Mouse (Mus musculus): ENCODE data around the gene Pon3. TPM values are rescaled to one million over a fixed set of nuclear protein-coding genes. Genes with fewer than 3 reads are reported as not detected.
"Not testable (repeated sequence)": the region's sequence is repeated elsewhere in the genome, so short reads cannot be mapped to it uniquely, and the experiment has no call there.

The Pon3 gene
- total RNA-seq, 2 experiments from 2014 or later = 17.0 to 17.6 TPM

DNA sequence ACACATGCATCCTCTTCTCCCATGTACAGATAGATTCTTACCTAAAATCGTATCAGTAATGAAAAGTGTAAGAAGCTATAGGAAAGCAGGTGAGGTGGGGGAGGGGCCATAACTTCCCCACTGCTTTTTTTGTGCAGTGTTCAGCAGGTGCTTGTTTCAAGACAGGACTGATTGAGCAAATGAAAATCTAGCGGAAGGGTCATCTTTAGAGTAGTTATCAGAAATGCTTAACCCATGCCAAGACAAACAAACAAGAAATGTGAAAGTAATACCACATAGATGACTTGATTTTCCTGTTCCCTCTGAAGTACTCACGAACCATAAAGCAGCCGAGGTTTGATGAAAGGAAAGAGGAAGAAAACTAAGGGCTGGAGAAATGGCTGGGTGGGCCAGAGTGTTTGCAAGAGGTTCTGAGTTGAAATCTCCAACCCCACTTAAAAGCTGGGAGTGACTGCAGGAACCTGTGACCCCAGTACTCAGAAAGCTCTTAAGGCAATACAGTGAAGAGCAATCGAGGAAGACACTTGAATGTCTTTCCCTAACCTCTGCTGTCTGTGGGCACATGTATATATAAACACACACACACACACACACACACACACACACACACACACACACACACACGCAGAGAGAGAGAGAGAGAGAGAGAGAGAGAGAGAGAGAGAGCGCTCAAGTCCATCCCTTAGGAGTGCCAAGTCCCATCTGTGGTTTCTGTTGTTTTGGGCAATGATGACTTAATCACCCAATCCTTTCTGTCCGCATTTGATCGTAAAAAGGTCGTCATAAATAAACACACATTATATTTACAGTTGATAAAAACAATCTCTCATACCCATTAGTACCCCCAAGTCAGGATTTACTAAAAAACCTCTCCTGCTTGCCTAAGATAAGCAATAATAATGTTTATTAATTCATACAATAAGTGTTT is 6.5 kb upstream of the Pon3 start:
- ATAC-seq (replicated peaks; ENCODE audit: poor library complexity, severe bottlenecking) = no peak

DNA sequence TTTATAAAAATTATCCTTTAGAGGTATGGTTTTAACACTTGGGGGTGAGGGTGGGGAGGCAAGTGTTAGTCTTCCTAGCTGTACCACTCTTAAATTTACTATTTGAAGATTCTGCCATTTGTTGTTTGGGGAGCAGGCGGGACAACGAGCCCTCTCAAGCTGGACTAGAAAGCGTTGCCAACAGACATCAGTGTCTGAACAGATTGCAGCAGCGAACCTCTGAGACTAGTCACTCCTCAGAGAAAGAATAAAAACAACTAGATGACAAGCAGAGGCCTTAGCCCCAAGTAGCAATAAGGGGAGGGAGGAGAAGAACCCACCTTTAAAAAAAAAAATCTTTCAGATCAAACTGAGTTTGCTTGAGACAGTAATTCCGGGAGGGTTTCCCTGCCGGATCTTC is 795 bp downstream of the Pon3 start:
- ATAC-seq (replicated peaks; ENCODE audit: poor library complexity, severe bottlenecking) = no peak

DNA sequence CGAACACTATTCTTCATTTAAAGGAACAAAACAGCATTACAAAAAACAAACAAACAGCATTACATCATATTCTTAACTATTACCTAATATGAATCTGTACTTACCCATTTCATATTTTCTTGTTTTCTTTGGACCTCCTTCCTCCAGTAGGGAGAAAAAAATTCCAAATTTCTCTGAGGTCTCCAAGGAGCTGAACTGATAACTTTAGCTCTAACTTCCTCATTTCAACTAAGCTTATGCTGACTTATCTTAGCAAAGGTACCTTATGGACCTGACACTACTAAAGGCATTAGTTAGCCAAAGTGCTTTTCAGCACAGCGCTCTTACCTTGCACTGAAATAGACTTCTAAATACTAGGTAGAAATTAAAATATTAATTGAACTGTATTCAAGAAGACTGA is 1.2 kb downstream of the Pon3 start:
- no peak; the same call in 1 of the 2 replicates for ATAC-seq (replicated peaks; ENCODE audit: poor library complexity, severe bottlenecking)

DNA sequence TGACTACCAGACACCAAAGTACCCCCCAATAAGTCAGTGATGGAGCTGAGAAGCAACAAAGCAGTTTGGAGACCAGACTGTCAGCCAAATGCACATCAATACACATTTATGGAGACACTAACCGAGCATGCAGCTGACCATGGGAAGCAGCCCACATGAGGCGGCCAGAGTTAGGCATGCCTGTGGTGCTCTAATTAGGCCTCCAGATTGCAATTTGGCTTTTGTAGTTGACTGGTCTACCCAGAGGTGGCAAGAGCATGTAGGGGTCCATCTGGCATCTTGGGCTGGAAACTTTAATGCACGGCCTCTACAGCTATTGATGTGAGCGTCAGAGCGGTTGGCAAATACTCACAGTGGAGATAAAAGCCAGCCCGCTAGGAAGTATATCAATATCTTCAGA is 10.2 kb downstream of the Pon3 start:
- no peak for ATAC-seq (replicated peaks; ENCODE audit: poor library complexity, severe bottlenecking)

DNA sequence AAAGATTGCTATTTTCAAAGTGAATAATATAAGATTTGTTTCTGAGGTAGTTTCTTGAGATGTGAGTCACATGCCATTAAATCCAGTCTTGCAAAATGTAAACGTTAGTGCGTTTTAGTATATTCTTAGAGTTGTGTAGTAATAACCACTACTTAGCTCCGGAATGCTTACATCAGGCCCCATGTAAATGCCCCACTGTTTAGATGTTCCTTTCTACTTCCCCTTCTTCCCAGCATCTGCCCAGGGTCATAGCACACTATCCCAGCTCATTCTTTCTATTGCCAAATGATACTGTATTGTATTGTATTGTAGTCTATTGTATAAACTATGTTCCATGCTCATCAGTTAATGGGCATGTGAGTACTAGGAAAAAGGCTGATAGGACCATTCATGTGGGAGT is 17.3 kb downstream of the Pon3 start:
- ATAC-seq (replicated peaks; ENCODE audit: poor library complexity, severe bottlenecking) = peak; percentile 73

DNA sequence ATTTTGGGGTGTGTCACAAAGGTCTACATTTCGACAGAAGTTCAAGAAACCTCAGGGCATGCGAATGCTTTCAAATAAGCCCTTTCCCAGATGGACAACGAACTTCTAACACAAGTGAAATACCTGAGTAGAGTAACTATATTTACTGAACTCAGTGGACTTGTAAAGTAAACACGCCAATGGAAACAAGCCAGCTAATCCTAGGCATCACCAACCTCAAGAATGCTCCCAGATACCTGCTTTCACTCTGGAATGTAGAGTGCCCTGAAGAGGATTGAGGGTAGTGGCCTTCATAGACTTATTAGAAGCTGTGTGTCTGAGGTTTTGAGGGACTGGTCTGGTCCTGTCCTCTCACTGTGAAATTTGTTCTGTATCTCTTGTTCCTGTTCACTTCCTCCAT is 18.6 kb downstream of the Pon3 start:
- ATAC-seq (replicated peaks; ENCODE audit: poor library complexity, severe bottlenecking) = no peak

DNA sequence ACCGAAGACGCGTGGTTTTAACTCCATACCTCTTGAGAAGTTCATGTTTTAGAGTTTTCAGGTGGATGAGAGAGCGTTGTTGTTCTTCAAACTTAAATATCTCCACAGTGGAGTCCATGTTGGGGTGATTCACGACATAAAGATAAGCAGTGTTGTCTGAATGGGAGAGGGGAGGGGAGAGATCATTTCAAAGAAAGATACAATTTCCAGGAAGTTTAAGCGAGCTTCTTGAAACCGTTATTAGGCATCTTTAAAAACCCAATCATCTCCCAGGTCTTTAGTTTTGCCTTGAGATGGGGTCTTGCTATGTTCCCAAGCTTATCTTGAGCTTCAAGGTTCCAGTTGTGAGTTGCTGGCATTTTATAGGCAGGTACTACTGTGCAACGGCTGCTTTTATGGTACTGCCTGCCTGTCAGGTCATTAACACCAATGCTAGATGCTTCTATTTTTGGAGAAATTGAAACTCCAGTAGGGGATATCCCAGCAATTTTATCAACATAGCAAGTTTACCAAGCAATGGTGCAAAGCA is 19.2 kb downstream of the Pon3 start:
- no peak for ATAC-seq (replicated peaks; ENCODE audit: poor library complexity, severe bottlenecking)

DNA sequence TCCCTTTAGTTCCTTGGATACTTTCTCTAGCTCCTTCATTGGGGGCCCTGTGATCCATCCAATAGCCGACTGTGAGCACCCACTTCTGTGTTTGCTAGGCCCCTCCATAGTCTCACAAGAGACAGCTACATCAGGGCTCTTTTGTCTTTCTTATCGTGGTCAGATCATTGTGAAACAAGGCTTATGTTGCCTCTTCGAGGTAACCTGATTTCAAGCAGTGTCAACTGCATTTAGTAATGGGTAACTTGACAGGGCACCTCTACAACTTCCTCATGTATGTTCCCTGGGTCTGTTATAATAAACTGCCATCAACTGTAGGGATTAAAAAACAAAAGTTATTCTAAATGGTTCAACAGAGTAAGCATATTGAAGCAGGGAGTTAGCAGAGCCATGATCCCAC is 21.5 kb downstream of the Pon3 start:
- peak; percentile 76 for ATAC-seq (replicated peaks; ENCODE audit: poor library complexity, severe bottlenecking)

DNA sequence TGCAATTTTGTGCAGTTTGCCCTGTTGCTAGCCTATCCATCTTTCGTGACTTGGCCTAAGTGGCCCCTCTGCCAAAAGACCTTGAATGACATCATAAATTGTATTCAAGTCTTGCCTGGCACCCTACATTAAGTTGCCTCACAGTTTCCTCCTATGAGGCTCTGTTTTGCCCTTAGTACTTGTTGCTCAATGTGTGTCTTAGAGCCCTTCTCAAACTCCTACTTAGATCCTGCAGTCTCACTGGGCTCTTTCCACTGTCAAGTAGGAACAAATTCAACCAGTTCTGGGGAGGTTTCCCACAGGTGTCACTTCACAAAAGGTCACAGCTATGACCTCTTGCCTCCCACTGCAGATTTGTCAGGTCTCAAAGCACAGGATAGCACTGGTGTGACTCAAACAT is 22.3 kb downstream of the Pon3 start:
- ATAC-seq (replicated peaks; ENCODE audit: poor library complexity, severe bottlenecking) = peak; percentile 75

DNA sequence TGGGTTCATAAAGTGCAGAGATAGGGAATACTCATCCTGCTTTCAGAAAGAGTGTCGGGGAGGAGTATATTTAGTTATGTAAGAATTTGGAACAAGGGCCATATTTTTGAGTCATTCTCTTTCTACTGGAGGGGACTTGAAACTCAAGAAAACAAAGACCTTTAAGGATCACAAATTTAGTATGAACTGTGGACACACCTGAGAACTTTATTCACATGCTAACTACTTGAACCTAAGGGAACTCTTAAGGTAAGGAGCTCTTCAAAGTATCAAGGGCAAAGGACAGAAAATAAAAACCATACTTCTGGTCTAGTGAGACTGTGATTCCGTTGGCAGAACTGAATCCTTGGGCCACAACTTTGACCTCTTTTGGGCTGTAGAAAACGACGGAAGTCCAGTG is 24.1 kb downstream of the Pon3 start:
- no peak for ATAC-seq (replicated peaks; ENCODE audit: poor library complexity, severe bottlenecking)

DNA sequence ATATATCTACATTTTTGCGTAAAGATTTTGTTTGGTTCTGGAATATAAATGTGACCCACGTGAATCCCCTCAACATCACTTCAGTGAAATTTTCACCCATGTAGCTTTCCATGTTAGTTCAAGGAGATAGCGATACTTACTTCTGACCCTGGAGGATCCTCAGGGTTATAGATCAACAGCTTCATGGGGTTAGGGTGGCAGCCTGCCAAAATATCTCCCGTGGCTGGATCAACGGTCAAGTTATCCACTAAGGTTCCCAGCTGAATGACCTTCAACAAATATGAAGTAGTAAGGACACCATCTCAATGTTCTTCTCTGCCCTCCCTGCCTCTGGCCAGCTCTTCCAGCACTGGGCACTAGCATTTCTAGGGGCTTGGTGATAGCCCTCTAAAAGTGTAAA is 25.8 kb downstream of the Pon3 start:
- no peak for ATAC-seq (replicated peaks; ENCODE audit: poor library complexity, severe bottlenecking)

DNA sequence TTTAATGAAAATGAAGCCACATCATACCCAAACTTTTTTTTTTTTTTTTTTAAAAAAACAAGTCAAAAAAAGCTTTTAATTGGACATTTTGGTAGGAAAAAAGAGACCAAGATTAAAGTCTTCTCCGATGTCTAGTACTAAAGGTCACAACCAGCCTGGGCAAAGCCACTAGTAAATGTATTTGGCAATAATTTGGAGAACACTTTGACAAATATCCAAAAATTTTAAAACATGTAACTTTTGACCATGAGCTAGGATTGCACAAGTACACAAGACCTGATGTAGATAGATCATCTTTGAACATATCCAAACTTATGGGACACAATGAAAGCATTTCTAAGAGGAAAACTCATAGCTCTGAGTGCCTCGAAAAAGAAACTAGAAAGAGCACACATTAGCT is 32.5 kb downstream of the Pon3 start:
- not testable (repeated sequence) for ATAC-seq (replicated peaks; ENCODE audit: poor library complexity, severe bottlenecking)

DNA sequence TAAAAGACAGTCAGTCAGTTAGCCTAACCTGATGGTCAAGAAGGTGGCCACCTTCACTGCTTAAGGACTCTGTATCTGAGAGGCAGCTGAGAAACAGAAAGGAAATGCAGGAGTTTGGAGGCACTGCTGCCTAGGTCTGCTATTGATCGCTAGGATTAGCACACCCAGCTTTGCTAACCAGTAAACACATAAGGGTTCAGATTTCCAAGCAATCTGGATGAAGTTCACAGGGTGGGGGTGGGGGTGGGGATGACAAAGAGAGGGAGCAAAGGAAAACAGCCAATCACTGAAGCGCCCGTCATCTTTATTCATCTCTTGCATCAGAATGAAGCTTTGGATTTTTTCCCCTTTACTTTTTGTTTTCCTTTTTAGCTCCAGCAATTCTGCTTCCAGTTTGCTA is 34.0 kb downstream of the Pon3 start:
- no peak for ATAC-seq (replicated peaks; ENCODE audit: poor library complexity, severe bottlenecking)

DNA sequence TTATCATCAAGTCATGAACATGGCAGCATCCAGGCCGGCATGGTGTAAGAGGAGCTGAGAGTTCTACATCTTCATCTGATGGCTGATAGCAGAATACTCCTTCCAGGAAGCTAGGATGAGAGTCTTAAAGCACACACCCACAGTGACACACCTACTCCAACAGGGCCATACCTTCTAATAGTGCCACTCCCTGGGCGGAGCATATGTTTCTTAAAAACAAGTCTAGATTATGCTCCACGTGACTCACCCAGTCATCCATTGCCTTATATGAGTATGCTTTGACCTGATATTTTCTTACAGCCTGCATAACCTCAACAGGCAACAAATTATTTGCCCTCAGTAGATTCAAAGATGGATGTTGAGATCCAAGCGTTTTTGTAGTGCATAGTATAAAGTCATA is 37.9 kb downstream of the Pon3 start:
- ATAC-seq (replicated peaks; ENCODE audit: poor library complexity, severe bottlenecking) = no peak

DNA sequence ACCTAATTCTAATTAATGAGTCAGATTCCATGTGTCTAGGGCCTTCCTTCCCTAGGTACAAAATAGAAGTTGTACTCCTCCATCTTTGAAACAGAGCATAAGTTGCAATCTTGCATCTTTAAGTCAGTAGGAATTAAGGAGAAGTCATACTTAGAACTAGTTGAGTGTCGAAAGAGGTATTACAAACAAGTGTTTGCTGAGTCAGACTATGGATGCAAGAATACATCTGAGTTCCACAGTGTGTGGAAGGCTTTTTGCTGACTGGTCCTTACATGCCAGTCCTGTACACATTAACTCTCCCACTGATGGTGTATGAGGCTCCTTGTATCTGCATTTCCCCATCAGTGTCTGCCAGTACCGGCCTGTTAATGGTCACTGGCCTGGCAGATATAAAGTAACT is 48.3 kb downstream of the Pon3 start:
- peak; percentile 30 for ATAC-seq (replicated peaks; ENCODE audit: poor library complexity, severe bottlenecking)

DNA sequence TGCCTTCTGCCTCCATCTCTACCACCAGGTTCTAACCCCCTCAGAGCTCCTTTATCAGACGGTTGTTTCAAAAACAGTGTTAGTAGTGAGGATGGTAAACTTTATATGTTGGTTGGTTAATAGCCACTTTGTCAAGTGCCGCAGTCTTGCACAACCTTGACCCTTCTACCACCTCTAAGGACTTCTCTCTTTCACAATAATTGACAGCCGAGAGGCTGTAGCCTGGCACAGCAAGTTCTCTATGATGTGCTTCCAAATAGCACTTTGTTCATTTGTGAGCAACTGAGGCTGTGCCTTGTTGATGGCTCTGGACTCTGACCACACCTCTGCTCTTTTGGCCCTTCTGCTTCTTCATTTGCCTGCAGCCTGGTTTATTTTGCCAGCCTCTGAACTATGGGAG is 56.2 kb downstream of the Pon3 start:
- peak; percentile 97 for ATAC-seq (replicated peaks; ENCODE audit: poor library complexity, severe bottlenecking)

DNA sequence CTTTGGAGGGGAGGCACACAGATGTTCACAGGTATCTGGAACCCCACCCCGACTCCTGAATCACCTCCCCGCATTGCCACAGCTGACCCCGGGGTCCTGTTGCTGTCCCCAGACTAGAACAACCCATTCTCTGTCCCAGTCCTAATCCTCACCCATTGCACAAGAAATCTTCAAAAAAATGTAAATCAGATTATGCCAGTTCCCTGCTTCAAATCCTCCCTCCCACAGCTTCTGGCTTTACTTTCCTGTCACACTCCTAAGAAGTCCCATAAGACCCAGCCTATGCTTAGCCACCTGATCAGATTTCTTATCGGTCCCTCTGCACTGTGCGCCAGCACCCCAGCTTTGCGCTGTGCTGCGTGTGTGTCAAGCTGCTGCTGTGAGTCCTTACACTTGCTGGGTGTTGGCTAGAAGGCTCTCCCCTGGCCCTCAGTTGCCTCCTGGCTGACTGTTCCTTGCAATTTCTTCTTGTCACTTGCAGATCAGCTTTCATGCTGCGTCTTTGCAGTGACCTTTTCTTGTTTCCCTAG is 56.6 kb downstream of the Pon3 start:
- peak; percentile 48; the same call in 1 of the 2 replicates for ATAC-seq (replicated peaks; ENCODE audit: poor library complexity, severe bottlenecking)

DNA sequence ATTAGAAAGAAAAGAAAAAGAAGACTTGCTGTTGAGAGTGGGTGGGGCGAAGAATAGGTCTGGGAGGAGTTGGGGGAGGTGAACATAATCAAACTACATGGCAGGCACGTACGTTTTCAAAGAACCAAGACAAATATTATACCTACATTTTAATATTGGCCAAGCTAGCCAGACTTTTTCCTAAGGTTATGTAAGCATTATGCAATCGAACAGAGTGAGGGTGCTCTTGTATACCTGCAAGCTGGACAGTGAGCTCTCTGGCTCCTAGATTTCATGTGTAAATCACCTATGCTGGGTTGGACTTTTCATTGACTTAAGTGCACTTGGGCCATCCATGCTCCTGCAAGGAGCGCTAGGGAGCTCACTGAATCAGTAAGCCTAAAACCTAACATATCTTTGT is 57.5 kb downstream of the Pon3 start:
- ATAC-seq (replicated peaks; ENCODE audit: poor library complexity, severe bottlenecking) = no peak

DNA sequence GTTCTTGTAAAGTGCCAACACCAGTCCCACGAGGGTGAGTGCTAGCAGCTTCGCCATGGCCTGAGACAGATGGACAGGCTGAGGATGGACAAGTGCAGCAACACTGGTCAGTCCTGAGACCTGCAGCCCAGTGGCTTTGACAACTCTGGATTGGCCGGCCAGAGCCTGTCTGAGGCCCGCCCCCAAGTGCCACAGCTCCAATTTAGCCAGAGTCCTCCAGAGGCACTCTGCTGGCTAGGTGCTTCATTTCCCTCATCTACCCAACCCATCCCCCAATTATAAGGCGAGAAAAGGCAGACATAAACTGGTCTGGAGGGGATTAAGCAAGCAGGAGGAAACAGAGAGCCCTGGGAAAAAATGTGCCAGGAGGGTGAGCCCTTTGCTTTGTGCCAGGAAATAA is 62.4 kb downstream of the Pon3 start, which contains the start of gene Pon1:
Gene Pon1, minus strand, starts transcription at position 254 of the 400 bp plus-strand sequence.
- no peak for ATAC-seq (replicated peaks; ENCODE audit: poor library complexity, severe bottlenecking)

DNA sequence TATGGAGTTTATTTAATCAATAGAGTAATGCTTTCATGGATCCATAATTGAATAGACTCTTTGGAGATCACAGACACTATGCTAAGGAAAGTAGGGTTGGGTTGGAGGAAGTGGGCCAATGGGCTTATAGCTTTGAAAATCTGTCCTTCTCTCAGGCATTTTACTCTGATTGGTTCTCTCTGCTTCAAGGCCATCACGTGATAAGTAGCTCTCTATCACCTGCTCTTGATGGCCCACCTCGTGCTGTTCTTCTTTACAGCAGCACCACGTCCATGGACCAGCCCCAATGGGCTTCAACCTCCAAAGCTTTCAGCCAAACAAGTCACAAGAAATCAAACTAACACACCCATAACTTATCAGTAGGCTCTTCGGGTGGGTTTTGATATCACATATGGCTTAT is 65.3 kb downstream of the Pon3 start:
- no peak for ATAC-seq (replicated peaks; ENCODE audit: poor library complexity, severe bottlenecking)

DNA sequence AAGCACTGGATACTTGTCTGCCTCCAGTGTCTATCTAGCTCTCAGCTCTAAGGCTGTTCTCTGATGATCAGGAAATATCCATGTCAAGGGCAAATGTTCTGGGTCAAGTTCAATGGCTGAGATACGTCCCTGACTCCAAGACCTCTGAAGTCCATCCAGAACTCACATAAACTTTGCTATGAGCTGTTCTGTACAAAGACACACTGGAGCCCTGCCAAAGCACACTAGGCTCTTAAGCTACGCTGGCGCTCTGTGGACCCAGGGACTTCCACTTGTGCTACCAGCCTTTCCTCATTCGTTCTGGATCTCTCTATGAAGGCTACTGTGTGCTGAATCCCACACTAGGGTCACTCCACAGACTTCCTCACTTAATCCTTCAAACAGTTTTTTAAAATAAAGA is 66.6 kb downstream of the Pon3 start:
- no peak for ATAC-seq (replicated peaks; ENCODE audit: poor library complexity, severe bottlenecking)

DNA sequence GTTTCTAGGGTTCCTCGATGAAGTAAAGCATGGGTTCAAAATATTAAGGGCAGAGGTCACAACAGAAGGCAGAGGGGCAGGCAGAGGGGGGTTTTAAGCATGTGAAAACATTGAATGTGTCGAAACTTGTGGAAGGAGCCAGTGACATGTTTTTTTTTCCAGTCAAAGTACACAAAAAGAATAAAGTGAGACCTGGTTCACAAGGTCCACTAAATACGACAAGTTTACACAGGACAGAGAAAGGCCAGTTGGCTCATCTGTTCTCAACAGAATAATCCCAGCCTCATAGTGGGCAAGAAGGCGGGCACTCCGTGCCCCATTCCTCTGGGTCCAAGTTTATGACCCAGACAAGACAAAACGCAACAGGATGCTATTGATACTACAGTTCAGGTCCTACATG is 67.1 kb downstream of the Pon3 start:
- ATAC-seq (replicated peaks; ENCODE audit: poor library complexity, severe bottlenecking) = no peak

Measured in granulocyte monocyte progenitor cell, adult 5-6 weeks (primary cell).